Mouse (Mus musculus) intestine, embryonic 15.5 days (tissue): ENCODE data around the gene Cd52. TPM values are rescaled to one million over a fixed set of nuclear protein-coding genes. Genes with fewer than 3 reads are reported as not detected.

Experiments
- ATAC-seq: fragments of 200-750 bp; cut with Nextera tagmentation; 2 replicates; pipeline ENCODE4 v1.8.0; 2017; ENCODE audit warnings: moderate TSS enrichment, moderate library complexity
- H3K27ac ChIP-seq: fragments of 300-500 bp; sonication (generic); 2 replicates; pipeline ENCODE4 v1.5.1; 2015; ENCODE audit warnings: mild to moderate bottlenecking, inconsistent platforms
- H3K27me3 ChIP-seq: fragments of 300-500 bp; sonication (generic); replicated peaks from 2 replicates; pipeline ENCODE4 v1.6.1; 2015; ENCODE audit warnings: inconsistent platforms
- H3K36me3 ChIP-seq: fragments of 300-500 bp; sonication (generic); 2 replicates; pipeline ENCODE4 v1.6.1; 2015; ENCODE audit warnings: inconsistent platforms
- H3K4me1 ChIP-seq: fragments of 300-500 bp; sonication (generic); replicated peaks from 2 replicates; pipeline ENCODE4 v1.6.1; 2015; ENCODE audit warnings: inconsistent platforms
- H3K4me2 ChIP-seq: fragments of 300-500 bp; sonication (generic); replicated peaks from 2 replicates; pipeline ENCODE4 v1.6.1; 2015; ENCODE audit warnings: mild to moderate bottlenecking, inconsistent platforms
- H3K4me3 ChIP-seq: fragments of 300-500 bp; sonication (generic); replicated peaks from 2 replicates; pipeline ENCODE4 v1.5.1; 2015; ENCODE audit warnings: inconsistent platforms
- H3K9ac ChIP-seq: fragments of 300-500 bp; sonication (generic); 2 replicates; pipeline ENCODE4 v1.6.1; 2015; ENCODE audit warnings: inconsistent platforms
- H3K9me3 ChIP-seq: fragments of 300-500 bp; sonication (generic); 2 replicates; pipeline ENCODE4 v1.6.1; 2016; ENCODE audit warnings: inconsistent platforms
- WGBS: fragments of 180-500 bp; shearing (Covaris S2); methylation state at CpG from one replicate; pipeline ENCODE4 v1.1.7; 2015; 5-methylcytosine and 5-hydroxymethylcytosine counted together
- polyA plus RNA-seq: library from polyadenylated mRNA; unstranded; fragments of >200 nt; fragmentation: Nextera tagmentation; extraction: Ambion mirVana; gene quantifications from 2 replicates; pipeline ENCODE4 v1.2.1, GENCODE M21; 2015

Gene Cd52
- polyA plus RNA-seq, 1 experiment from 2014 or later: 29.7 TPM

- Histone ChIP-seq H3K27ac (no peak overlapping the region), H3K4me2 (peak overlapping the region; percentile 70), H3K4me1 (peaks cover 18% of the 10 kb centered on the region), H3K4me3 (peak overlapping the region; percentile 34), H3K9ac (peak overlapping the region; percentile 2), H3K9me3 (no peaks in the 10 kb centered on the region), H3K27me3 (no peaks in the 10 kb centered on the region), H3K36me3 (peaks cover 5% of the 10 kb centered on the region; the same call in 1 of the 2 replicates)
- peak; percentile 97 for ATAC-seq
- under 1% methylated on average over 41 of the region's 41 CpGs for WGBS
These were observed 13.0 kb downstream of the Cd52 start for GRCm38 (mm10) chr4:134081730-134082386.

- H3K27ac ChIP-seq: no peak overlapping the region
- H3K27me3 ChIP-seq: no peaks in the 10 kb centered on the region
- H3K9me3 ChIP-seq: no peaks in the 10 kb centered on the region
- no peak for ATAC-seq
- WGBS: 87% methylated on average over 4 of the region's 4 CpGs
- no peak overlapping the region for H3K9ac ChIP-seq
- H3K4me2 ChIP-seq: no peak overlapping the region
- H3K4me1 ChIP-seq: peaks cover 18% of the 10 kb centered on the region
- H3K36me3 ChIP-seq: peaks cover 5% of the 10 kb centered on the region; the same call in 1 of the 2 replicates
- no peak overlapping the region for H3K4me3 ChIP-seq
These were observed 14.2 kb downstream of the Cd52 start for GRCm38 (mm10) chr4:134080674-134081073.

GRCm38 (mm10) chr4:134078694-134079093 lies 16.2 kb downstream of the Cd52 start:
- H3K27me3 ChIP-seq: no peaks in the 10 kb centered on the region
- H3K9ac ChIP-seq: no peak overlapping the region
- WGBS: 21% methylated on average over 3 of the region's 3 CpGs
- no peak overlapping the region for H3K27ac ChIP-seq
- no peak overlapping the region for H3K4me2 ChIP-seq
- no peaks in the 10 kb centered on the region for H3K9me3 ChIP-seq
- no peak for ATAC-seq
- H3K4me3 ChIP-seq: no peak overlapping the region
- H3K4me1 ChIP-seq: peaks cover 18% of the 10 kb centered on the region
- no peaks in the 10 kb centered on the region for H3K36me3 ChIP-seq

- Histone ChIP-seq H3K9ac (no peak overlapping the region), H3K9me3 (no peaks in the 10 kb centered on the region), H3K27ac (peak overlapping the region; percentile 23; the same call in 1 of the 2 replicates), H3K4me1 (peaks cover 5% of the 10 kb centered on the region; the same call in 1 of the 2 replicates), H3K4me2 (peak overlapping the region; percentile 30), H3K27me3 (peaks cover 5% of the 10 kb centered on the region; the same call in 1 of the 2 replicates), H3K36me3 (no peaks in the 10 kb centered on the region), H3K4me3 (no peak overlapping the region)
- 80% methylated on average over 4 of the region's 4 CpGs for WGBS
- peak; percentile 50 for ATAC-seq
These were observed 25.9 kb downstream of the Cd52 start for GRCm38 (mm10) chr4:134068793-134069580.

- 63% methylated on average over 7 of the region's 7 CpGs for WGBS
- Histone ChIP-seq H3K9ac (no peak overlapping the region), H3K4me3 (0 out of 2 replicates have a peak overlapping the region, but pooled peaks have one; percentile 14), H3K4me2 (peak overlapping the region; percentile 52), H3K36me3 (no peaks in the 10 kb centered on the region), H3K27ac (peak overlapping the region; percentile 61), H3K4me1 (peaks cover 5% of the 10 kb centered on the region; the same call in 1 of the 2 replicates), H3K27me3 (peaks cover 5% of the 10 kb centered on the region; the same call in 1 of the 2 replicates), H3K9me3 (no peaks in the 10 kb centered on the region)
- peak; percentile 23 for ATAC-seq
These were observed 26.9 kb downstream of the Cd52 start for GRCm38 (mm10) chr4:134067833-134068544.

- H3K9ac ChIP-seq: no peak overlapping the region
- WGBS: 70% methylated on average over 8 of the region's 8 CpGs
- H3K27ac ChIP-seq: peak overlapping the region; percentile 61
- no peaks in the 10 kb centered on the region for H3K9me3 ChIP-seq
- H3K27me3 ChIP-seq: peaks cover 5% of the 10 kb centered on the region; the same call in 1 of the 2 replicates
- ATAC-seq: peak; percentile 68
- peak overlapping the region; percentile 23; the same call in 1 of the 2 replicates for H3K4me3 ChIP-seq
- peaks cover 5% of the 10 kb centered on the region; the same call in 1 of the 2 replicates for H3K4me1 ChIP-seq
- no peaks in the 10 kb centered on the region for H3K36me3 ChIP-seq
- H3K4me2 ChIP-seq: peak overlapping the region; percentile 52
These were observed 27.5 kb downstream of the Cd52 start for GRCm38 (mm10) chr4:134067383-134067782.

GRCm38 (mm10) chr4:134065431-134066004 lies 29.4 kb downstream of the Cd52 start:
- peaks cover 13% of the 10 kb centered on the region; the same call in 1 of the 2 replicates for H3K4me1 ChIP-seq
- WGBS: 16% methylated on average over 23 of the region's 23 CpGs
- 0 out of 2 replicates have a peak overlapping the region, but pooled peaks have one; percentile 18 for H3K9ac ChIP-seq
- peak overlapping the region; percentile 35 for H3K4me3 ChIP-seq
- no peaks in the 10 kb centered on the region for H3K9me3 ChIP-seq
- peak overlapping the region; percentile 41; the same call in 1 of the 2 replicates for H3K27ac ChIP-seq
- peak; percentile 24 for ATAC-seq
- H3K4me2 ChIP-seq: peak overlapping the region; percentile 52
- no peaks in the 10 kb centered on the region for H3K36me3 ChIP-seq
- H3K27me3 ChIP-seq: peaks cover 5% of the 10 kb centered on the region; the same call in 1 of the 2 replicates

GRCm38 (mm10) chr4:134062561-134062960 lies 32.3 kb downstream of the Cd52 start:
- Histone ChIP-seq H3K9me3 (no peaks in the 10 kb centered on the region), H3K4me1 (peaks cover 20% of the 10 kb centered on the region; the same call in 1 of the 2 replicates), H3K36me3 (no peaks in the 10 kb centered on the region), H3K4me3 (no peak overlapping the region), H3K27ac (peak overlapping the region; percentile 67), H3K27me3 (peaks cover 5% of the 10 kb centered on the region; the same call in 1 of the 2 replicates), H3K9ac (no peak overlapping the region), H3K4me2 (no peak overlapping the region)
- WGBS: 58% methylated on average over 8 of the region's 8 CpGs
- no peak; the same call in 1 of the 2 replicates for ATAC-seq

- no peak overlapping the region for H3K4me3 ChIP-seq
- no peaks in the 10 kb centered on the region for H3K9me3 ChIP-seq
- H3K27me3 ChIP-seq: peaks cover 5% of the 10 kb centered on the region; the same call in 1 of the 2 replicates
- no peaks in the 10 kb centered on the region for H3K36me3 ChIP-seq
- H3K27ac ChIP-seq: peak overlapping the region; percentile 67
- WGBS: 36% methylated on average over 8 of the region's 8 CpGs
- H3K9ac ChIP-seq: no peak overlapping the region
- no peak overlapping the region for H3K4me2 ChIP-seq
- peaks cover 20% of the 10 kb centered on the region; the same call in 1 of the 2 replicates for H3K4me1 ChIP-seq
- peak; percentile 88 for ATAC-seq
These were observed 32.9 kb downstream of the Cd52 start for GRCm38 (mm10) chr4:134061944-134062446.

- peaks cover 5% of the 10 kb centered on the region; the same call in 1 of the 2 replicates for H3K27me3 ChIP-seq
- peak overlapping the region; percentile 67 for H3K27ac ChIP-seq
- H3K4me2 ChIP-seq: no peak overlapping the region
- peaks cover 15% of the 10 kb centered on the region; the same call in 1 of the 2 replicates for H3K4me1 ChIP-seq
- no peak overlapping the region for H3K9ac ChIP-seq
- no peak overlapping the region for H3K4me3 ChIP-seq
- H3K9me3 ChIP-seq: no peaks in the 10 kb centered on the region
- H3K36me3 ChIP-seq: no peaks in the 10 kb centered on the region
- 50% methylated on average over 18 of the region's 18 CpGs for WGBS
- ATAC-seq: peak; percentile 30
These were observed 33.6 kb downstream of the Cd52 start for GRCm38 (mm10) chr4:134061166-134061830.
